Mouse (Mus musculus): Measurements from ENCODE around the gene Aagab. TPM values are rescaled to one million over a fixed set of nuclear protein-coding genes. Genes with fewer than 3 reads are reported as not detected.

Gene Aagab
- polyA plus RNA-seq, 1 experiment from 2014 or later: 32.5 TPM

GRCm38 (mm10) chr9:63625090-63625756, 22.8 kb downstream of the Aagab start:
- 91% methylated on average over 9 of the region's 9 CpGs for WGBS
- peaks cover 18% of the 10 kb centered on the region for H3K36me3 ChIP-seq (ENCODE audit: control insufficient read depth, insufficient read depth)
- H3K9ac ChIP-seq (ENCODE audit: low read length): no peak overlapping the region
- no peaks in the 10 kb centered on the region for H3K4me1 ChIP-seq (ENCODE audit: control insufficient read depth, insufficient read depth, low read length)
- no peak for ATAC-seq (replicated peaks; ENCODE audit: extremely low read depth, insufficient read depth, low FRiP score)
- H3K27me3 ChIP-seq (ENCODE audit: control insufficient read depth, insufficient read depth, low read length): no peaks in the 10 kb centered on the region
- no peak overlapping the region for H3K4me3 ChIP-seq (ENCODE audit: low read length)
- H3K27ac ChIP-seq (ENCODE audit: low read length): no peak overlapping the region
- H3K9me3 ChIP-seq (replicated peaks; ENCODE audit: control insufficient read depth, low read length): no peaks in the 10 kb centered on the region
- no peak overlapping the region for H3K4me2 ChIP-seq (ENCODE audit: low read depth, low read length)

- H3K4me3 ChIP-seq (ENCODE audit: low read length): no peak overlapping the region
- H3K9me3 ChIP-seq (replicated peaks; ENCODE audit: control insufficient read depth, low read length): no peaks in the 10 kb centered on the region
- no peak overlapping the region for H3K4me2 ChIP-seq (ENCODE audit: low read depth, low read length)
- ATAC-seq (replicated peaks; ENCODE audit: extremely low read depth, insufficient read depth, low FRiP score): no peak
- no peaks in the 10 kb centered on the region for H3K27me3 ChIP-seq (ENCODE audit: control insufficient read depth, insufficient read depth, low read length)
- H3K36me3 ChIP-seq (ENCODE audit: control insufficient read depth, insufficient read depth): peaks cover 26% of the 10 kb centered on the region
- H3K9ac ChIP-seq (ENCODE audit: low read length): no peak overlapping the region
- 88% methylated on average over 4 of the region's 4 CpGs for WGBS
- no peaks in the 10 kb centered on the region for H3K4me1 ChIP-seq (ENCODE audit: control insufficient read depth, insufficient read depth, low read length)
- no peak overlapping the region for H3K27ac ChIP-seq (ENCODE audit: low read length)
Observed at GRCm38 (mm10) chr9:63632045-63632444, 29.6 kb downstream of the Aagab start.

- Histone ChIP-seq H3K9me3 (replicated peaks; ENCODE audit: control insufficient read depth, low read length) (no peaks in the 10 kb centered on the region), H3K4me2 (ENCODE audit: low read depth, low read length) (no peak overlapping the region), H3K27me3 (ENCODE audit: control insufficient read depth, insufficient read depth, low read length) (no peaks in the 10 kb centered on the region), H3K4me1 (ENCODE audit: control insufficient read depth, insufficient read depth, low read length) (no peaks in the 10 kb centered on the region), H3K27ac (ENCODE audit: low read length) (no peak overlapping the region), H3K36me3 (ENCODE audit: control insufficient read depth, insufficient read depth) (peaks cover 29% of the 10 kb centered on the region), H3K4me3 (ENCODE audit: low read length) (no peak overlapping the region), H3K9ac (ENCODE audit: low read length) (no peak overlapping the region)
- ATAC-seq (replicated peaks; ENCODE audit: extremely low read depth, insufficient read depth, low FRiP score): no peak
- 87% methylated on average over 11 of the region's 11 CpGs for WGBS
Observed at GRCm38 (mm10) chr9:63632924-63633323, 30.5 kb downstream of the Aagab start.

- Histone ChIP-seq H3K9me3 (replicated peaks; ENCODE audit: control insufficient read depth, low read length) (no peaks in the 10 kb centered on the region), H3K27ac (ENCODE audit: low read length) (no peak overlapping the region), H3K9ac (ENCODE audit: low read length) (no peak overlapping the region), H3K4me1 (ENCODE audit: control insufficient read depth, insufficient read depth, low read length) (no peaks in the 10 kb centered on the region), H3K4me3 (ENCODE audit: low read length) (no peak overlapping the region), H3K4me2 (ENCODE audit: low read depth, low read length) (no peak overlapping the region), H3K36me3 (ENCODE audit: control insufficient read depth, insufficient read depth) (peaks cover 29% of the 10 kb centered on the region), H3K27me3 (ENCODE audit: control insufficient read depth, insufficient read depth, low read length) (no peaks in the 10 kb centered on the region)
- no peak for ATAC-seq (replicated peaks; ENCODE audit: extremely low read depth, insufficient read depth, low FRiP score)
- WGBS: 77% methylated on average over 7 of the region's 7 CpGs
Observed at GRCm38 (mm10) chr9:63633334-63633733, 30.9 kb downstream of the Aagab start.

- H3K4me1 ChIP-seq (ENCODE audit: control insufficient read depth, insufficient read depth, low read length): no peaks in the 10 kb centered on the region
- H3K27me3 ChIP-seq (ENCODE audit: control insufficient read depth, insufficient read depth, low read length): no peaks in the 10 kb centered on the region
- no peaks in the 10 kb centered on the region for H3K9me3 ChIP-seq (replicated peaks; ENCODE audit: control insufficient read depth, low read length)
- 74% methylated on average over 7 of the region's 7 CpGs for WGBS
- no peak for ATAC-seq (replicated peaks; ENCODE audit: extremely low read depth, insufficient read depth, low FRiP score)
- peaks cover 23% of the 10 kb centered on the region for H3K36me3 ChIP-seq (ENCODE audit: control insufficient read depth, insufficient read depth)
- no peak overlapping the region for H3K4me3 ChIP-seq (ENCODE audit: low read length)
- no peak overlapping the region for H3K9ac ChIP-seq (ENCODE audit: low read length)
- no peak overlapping the region for H3K4me2 ChIP-seq (ENCODE audit: low read depth, low read length)
- H3K27ac ChIP-seq (ENCODE audit: low read length): no peak overlapping the region
Observed at GRCm38 (mm10) chr9:63636113-63636512, 33.7 kb downstream of the Aagab start.

- H3K27ac ChIP-seq (ENCODE audit: low read length): no peak overlapping the region
- no peak overlapping the region for H3K9ac ChIP-seq (ENCODE audit: low read length)
- WGBS: 91% methylated on average over 4 of the region's 4 CpGs
- peaks cover 5% of the 10 kb centered on the region for H3K4me1 ChIP-seq (ENCODE audit: control insufficient read depth, insufficient read depth, low read length)
- H3K4me3 ChIP-seq (ENCODE audit: low read length): no peak overlapping the region
- no peaks in the 10 kb centered on the region for H3K27me3 ChIP-seq (ENCODE audit: control insufficient read depth, insufficient read depth, low read length)
- no peaks in the 10 kb centered on the region for H3K9me3 ChIP-seq (replicated peaks; ENCODE audit: control insufficient read depth, low read length)
- no peak overlapping the region for H3K4me2 ChIP-seq (ENCODE audit: low read depth, low read length)
- ATAC-seq (replicated peaks; ENCODE audit: extremely low read depth, insufficient read depth, low FRiP score): no peak
- H3K36me3 ChIP-seq (ENCODE audit: control insufficient read depth, insufficient read depth): peaks cover 13% of the 10 kb centered on the region; the same call in 1 of the 2 replicates
Observed at GRCm38 (mm10) chr9:63641983-63642646, 39.7 kb downstream of the Aagab start.

- Histone ChIP-seq H3K27ac (ENCODE audit: low read length) (no peak overlapping the region), H3K27me3 (ENCODE audit: control insufficient read depth, insufficient read depth, low read length) (no peaks in the 10 kb centered on the region), H3K9me3 (replicated peaks; ENCODE audit: control insufficient read depth, low read length) (no peaks in the 10 kb centered on the region), H3K4me2 (ENCODE audit: low read depth, low read length) (no peak overlapping the region), H3K4me3 (ENCODE audit: low read length) (no peak overlapping the region), H3K4me1 (ENCODE audit: control insufficient read depth, insufficient read depth, low read length) (peaks cover 13% of the 10 kb centered on the region), H3K36me3 (ENCODE audit: control insufficient read depth, insufficient read depth) (peaks cover 19% of the 10 kb centered on the region), H3K9ac (ENCODE audit: low read length) (no peak overlapping the region)
- no peak for ATAC-seq (replicated peaks; ENCODE audit: extremely low read depth, insufficient read depth, low FRiP score)
- 92% methylated on average over 6 of the region's 6 CpGs for WGBS
Observed at GRCm38 (mm10) chr9:63644011-63644410, 41.6 kb downstream of the Aagab start.

GRCm38 (mm10) chr9:63645084-63645483, 42.6 kb downstream of the Aagab start:
- Histone ChIP-seq H3K27me3 (ENCODE audit: control insufficient read depth, insufficient read depth, low read length) (no peaks in the 10 kb centered on the region), H3K4me1 (ENCODE audit: control insufficient read depth, insufficient read depth, low read length) (peaks cover 13% of the 10 kb centered on the region), H3K9me3 (replicated peaks; ENCODE audit: control insufficient read depth, low read length) (no peaks in the 10 kb centered on the region), H3K9ac (ENCODE audit: low read length) (no peak overlapping the region), H3K36me3 (ENCODE audit: control insufficient read depth, insufficient read depth) (peaks cover 20% of the 10 kb centered on the region), H3K4me3 (ENCODE audit: low read length) (no peak overlapping the region), H3K4me2 (ENCODE audit: low read depth, low read length) (no peak overlapping the region), H3K27ac (ENCODE audit: low read length) (no peak overlapping the region)
- 69% methylated on average over 8 of the region's 8 CpGs for WGBS
- ATAC-seq (replicated peaks; ENCODE audit: extremely low read depth, insufficient read depth, low FRiP score): no peak
